Mouse (Mus musculus) erythroid progenitor cell, adult 5-6 weeks (primary cell): ENCODE results near the gene Chrna7. TPM values are rescaled to one million over a fixed set of nuclear protein-coding genes. Genes with fewer than 3 reads are reported as not detected.

Experiments
- ATAC-seq: replicated peaks from 2 replicates; pipeline ENCODE4 v1.8.0; 2016; ENCODE audit warnings: moderate number of reproducible peaks, mild to moderate bottlenecking, moderate TSS enrichment, inconsistent platforms; ENCODE audit not compliant: poor library complexity, low FRiP score, severe bottlenecking
- total RNA-seq, 2 experiments: library from RNA; stranded (forward) in 1 of 2; stranded (reverse) in 1 of 2; fragments of 150-400 nt in 1 of 2; fragments of 186-747, 209-891 nt in 1 of 2; gene quantifications; 2 replicates each; pipeline versions ENCODE4 v1.2.3 to v1.2.4; 2015 to 2017; ENCODE audit warnings: low replicate concordance in 2 of 2

The Chrna7 gene
- not detected in 2 replicates for total RNA-seq (2015; ENCODE audit: low replicate concordance)
- not detected in 2 replicates for total RNA-seq (2017; ENCODE audit: low replicate concordance)

DNA sequence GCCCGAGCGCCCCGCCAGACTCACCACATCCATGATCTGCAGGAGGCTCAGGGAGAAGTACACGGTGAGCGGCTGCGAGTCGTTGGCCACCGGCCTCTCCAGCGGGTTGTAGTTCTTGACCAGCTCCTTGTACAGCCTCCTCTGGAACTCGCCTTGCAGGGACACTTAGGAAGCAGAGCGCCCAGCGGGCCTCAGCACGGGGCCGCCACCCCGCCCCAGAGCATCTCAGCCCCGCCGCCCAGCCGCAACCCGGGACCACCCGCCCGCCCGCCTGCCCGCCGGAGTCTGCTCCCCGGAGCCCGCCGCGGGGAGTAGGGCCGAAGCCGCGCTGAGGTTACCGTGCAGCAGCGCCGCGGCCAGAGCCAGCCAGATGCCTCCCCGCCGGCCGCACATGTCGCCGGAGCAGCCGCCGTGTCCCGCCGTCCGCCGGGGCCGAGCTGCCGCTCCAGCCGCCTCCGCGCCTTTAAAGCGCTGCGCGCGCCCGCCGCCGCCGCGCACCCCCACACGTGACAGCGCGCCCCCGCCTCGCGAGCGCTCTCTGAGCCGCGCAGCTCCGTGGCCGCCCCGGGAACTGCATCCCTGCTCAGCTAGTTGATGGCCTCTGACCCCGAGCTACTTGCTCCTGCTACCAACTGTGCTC is at the start of gene Chrna7:
Gene Chrna7 (minus strand): TSS at position 486 of the 640 bp plus-strand sequence.
- ATAC-seq: no peak

GRCm38 (mm10) chr7:63249404-63249803 is 37.0 kb upstream of the Chrna7 start:
- ATAC-seq: no peak

DNA sequence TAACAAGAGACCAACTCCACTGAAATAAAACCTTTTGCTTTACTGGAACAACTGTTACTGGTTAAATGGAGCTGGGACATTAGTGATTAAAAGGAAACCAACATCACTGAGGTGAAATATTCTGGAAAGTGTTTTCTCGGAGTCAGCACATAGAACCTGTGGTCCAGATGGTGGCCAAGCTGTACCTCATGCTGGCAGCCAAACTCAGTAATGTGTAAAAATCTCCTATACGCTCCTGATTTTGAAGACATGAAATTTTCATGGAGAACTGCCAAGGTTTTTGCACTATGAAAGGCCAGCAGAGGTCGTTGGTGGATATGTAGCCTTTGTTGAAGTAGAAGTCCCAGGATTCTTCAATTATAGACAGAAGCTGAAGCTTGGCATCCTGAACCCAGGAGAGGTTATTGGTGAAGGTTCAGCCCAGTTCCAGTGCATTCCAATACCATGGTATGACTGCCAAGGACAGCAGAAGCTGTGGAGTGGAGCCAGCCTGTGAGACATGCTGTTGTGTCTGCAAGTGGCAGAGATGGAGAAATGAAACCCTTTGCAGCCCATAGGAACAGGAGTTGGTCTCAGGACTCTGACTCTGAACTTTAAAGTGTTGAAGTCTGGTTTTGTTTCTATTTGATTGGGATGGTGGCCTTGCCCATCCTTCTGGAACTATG is 25.6 kb upstream of the Chrna7 start:
- ATAC-seq: no peak

DNA sequence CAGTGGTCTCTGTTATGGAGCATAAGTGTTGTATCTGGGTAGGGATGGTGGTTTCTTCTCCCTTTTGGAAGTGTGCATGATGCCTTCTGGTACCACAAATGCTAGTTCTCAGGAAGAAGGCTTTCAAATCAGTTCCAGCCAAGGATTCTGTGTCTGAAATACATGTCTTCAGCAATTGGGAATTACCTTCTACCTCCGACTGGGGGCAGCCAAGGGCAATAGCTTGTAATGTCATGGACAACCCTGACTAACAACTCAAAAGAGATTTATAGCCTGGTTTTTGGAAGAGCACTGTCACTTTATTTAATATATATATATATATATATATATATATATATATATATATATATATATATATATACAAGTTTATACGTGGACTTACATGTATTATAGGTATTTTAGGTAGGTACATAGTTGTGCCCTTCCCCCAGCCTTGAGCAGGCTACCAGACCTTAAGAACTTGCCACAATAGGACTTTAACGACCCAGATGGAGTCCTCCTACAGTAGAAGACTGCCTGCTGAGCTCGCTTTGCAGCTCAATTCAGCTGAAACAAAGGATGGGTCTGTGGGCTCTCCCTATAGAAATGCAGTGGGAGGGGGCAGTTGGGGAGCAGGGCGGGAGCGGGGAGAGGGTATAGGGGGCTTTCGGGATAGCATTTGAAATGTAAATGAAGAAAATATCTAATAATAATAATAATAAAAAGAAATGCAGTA is 12.9 kb upstream of the Chrna7 start:
- no peak for ATAC-seq

- no peak for ATAC-seq
Observed at GRCm38 (mm10) chr7:63211641-63212083, 707 bp downstream of the Chrna7 start.

- ATAC-seq: no peak
Observed at GRCm38 (mm10) chr7:63209501-63209900, 2.9 kb downstream of the Chrna7 start.

DNA sequence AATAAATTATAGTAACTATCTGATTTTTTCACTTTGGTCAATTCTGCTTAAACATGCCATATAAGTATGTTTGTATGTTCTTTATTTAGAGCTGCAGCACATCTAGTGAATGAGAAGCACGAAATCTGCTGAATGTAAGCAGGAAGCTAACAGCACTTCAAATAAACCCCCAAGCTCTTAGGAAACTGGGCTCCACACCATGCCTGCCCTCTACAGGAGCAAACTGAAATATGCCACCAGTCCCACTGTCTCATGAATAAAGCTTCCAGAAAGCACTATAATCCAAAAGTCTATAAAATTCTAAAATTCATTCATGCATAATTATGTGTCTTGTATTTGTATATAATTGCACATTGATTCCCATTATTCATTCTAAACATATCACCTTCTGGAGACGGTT is 5.2 kb downstream of the Chrna7 start:
- no peak for ATAC-seq

DNA sequence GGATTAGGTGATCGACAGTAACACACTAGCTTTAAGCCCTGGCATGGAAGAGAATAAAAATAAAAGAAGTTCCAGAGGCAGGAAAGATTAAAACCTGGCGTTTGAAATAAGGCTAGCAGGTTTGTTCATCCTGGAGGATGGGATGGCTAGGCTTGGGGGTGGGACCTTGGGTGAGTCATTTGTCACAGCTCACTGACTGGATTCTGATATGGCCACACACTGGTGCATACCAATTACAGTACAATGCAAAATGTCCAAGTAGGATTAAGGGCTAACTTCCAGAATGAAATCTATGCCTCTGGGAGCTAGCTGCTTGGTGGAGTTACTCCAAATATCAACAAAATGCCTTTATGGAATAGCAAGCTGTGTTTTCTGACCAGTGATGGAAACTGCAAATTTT is 16.8 kb downstream of the Chrna7 start:
- no peak for ATAC-seq

DNA sequence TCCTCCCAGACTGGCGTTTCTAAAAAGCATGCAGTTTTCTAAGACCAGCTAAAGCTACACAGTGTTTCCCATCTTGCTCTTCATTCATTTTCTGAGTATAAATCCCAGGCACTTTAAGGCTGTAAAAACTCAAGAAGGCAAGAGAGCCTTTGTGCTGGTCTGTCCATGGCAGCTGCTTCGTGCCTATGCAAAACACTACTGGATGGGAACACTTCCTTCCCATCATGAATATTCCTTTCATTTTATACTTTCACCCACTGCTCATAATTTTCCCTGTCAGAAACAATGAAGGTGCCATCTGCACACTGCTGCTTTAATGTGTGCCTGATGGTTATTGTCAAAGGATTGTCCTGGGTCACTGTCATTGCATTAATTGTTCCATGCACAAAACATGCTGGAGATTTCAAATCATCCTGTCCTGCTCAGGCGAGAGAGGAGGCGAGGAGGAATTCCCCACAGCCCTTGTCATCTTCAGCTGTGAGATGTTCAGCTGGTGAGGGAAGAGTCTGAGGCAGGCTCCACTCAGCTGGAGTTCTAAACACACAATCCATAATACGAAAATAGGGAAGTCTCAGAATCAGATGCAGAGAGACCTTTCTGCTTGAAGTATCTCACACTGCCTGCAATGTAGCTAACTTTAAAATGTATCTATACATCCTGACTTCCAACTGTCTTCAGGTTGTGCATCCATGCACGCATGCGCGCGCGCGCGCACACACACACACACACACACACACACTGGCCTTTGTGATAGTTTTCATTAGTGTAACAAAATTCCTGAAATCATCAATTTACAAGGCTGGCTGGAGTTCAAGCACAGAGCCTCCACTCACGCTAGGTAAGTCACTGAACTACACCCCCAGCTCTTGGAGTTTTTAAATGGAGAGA is 22.5 kb downstream of the Chrna7 start:
- ATAC-seq: no peak

- ATAC-seq: no peak
Observed at GRCm38 (mm10) chr7:63170063-63170787, 42.1 kb downstream of the Chrna7 start.

DNA sequence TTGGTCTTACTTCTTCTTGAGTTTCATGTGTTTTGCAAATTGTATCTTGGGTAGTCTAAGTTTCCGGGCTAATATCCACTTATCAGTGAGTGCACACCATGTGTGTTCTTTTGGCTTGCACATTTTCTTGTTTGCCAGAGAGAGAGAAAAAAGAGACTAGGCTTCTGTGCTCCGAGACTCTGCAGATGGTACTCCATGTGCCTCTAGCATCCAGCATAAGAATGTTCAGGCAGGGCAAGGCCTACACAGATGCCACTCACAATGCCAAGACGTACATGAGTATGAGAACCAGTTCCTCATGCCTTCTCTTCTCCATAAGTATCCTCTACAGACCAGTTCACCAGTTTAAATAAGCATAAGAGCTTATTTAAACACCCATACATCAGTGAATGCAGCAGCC is 47.8 kb downstream of the Chrna7 start:
- no peak for ATAC-seq

GRCm38 (mm10) chr7:63162272-63162864 is 50.0 kb downstream of the Chrna7 start:
- ATAC-seq: no peak

DNA sequence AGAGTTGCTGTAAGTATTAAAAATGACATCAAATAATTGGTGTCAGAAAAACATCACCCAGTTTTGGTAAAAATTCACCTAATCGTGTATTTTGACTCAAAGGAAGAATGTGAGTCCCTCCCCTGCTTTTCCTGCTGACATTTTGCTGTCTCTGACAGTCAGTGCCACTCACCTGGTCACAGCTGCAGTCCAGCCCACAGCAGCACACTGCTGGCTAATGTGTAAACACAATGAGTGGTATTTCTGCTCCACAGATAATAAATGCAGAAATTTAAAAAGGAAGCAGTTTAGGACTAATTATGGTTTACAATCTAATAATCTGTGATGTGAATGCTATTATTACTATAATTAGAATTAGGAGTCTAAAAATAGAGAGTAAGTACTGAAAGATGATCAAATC is 59.1 kb downstream of the Chrna7 start:
- ATAC-seq: no peak

- no peak for ATAC-seq
Observed at GRCm38 (mm10) chr7:63148740-63149139, 63.6 kb downstream of the Chrna7 start.

- ATAC-seq: no peak
Observed at GRCm38 (mm10) chr7:63148321-63148720, 64.0 kb downstream of the Chrna7 start.

DNA sequence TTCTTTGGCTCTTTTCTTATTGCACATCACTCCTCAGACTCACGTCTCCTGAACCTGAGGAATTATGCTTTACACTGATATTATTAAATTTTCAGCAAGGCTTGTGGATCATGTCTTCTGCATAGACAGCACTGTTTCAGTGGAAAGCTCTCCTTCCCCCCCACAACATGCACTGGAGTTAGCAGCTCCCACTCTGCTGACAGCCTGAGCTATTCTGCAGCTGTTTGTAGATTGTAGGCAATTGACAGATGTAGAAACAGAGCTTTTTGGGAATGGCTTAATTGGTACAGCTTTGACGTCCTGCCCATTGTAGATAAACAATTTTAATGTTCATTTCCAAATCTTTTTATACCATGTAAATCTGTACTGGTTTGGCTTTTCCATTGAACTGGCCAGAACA is 89.8 kb downstream of the Chrna7 start:
- no peak for ATAC-seq

- no peak for ATAC-seq
Observed at GRCm38 (mm10) chr7:63113671-63114070, 98.7 kb downstream of the Chrna7 start.

DNA sequence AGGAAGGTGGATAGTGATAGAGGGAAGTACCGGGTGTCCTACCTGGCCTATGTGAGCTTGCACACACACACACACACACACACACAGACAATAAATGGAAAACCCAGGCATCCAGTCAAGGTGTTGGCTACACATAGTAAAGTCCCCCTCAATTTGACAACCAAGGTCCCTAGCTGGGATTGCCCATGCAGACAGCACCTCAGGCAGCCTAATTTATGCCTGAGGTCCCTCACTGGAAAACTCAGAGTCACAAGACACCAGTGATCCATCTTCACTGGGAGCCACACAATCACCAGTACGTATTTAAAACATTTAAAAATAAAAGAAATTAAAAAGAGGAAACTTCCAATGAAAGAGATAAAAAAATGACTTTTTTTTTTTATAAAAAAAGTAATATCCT is 99.1 kb downstream of the Chrna7 start:
- ATAC-seq: no peak

GRCm38 (mm10) chr7:63109348-63109747 is 103.0 kb downstream of the Chrna7 start:
- no peak for ATAC-seq
